Mouse (Mus musculus) left cerebral cortex, adult 8-10 months (tissue): ENCODE measurements around the gene Mepce. TPM values are rescaled to one million over a fixed set of nuclear protein-coding genes. Genes with fewer than 3 reads are reported as not detected.

Source experiments
- DNase-seq, 2 experiments: peaks; one replicate each; pipeline ENCODE4 v3.0.0; 2022; ENCODE audit warnings: low spot score in 2 of 2
- total RNA-seq, 4 experiments: library from RNA; stranded (reverse); gene quantifications; 2 replicates each; pipeline ENCODE4 v1.2.4; 2022

Mepce gene
- total RNA-seq, 4 experiments from 2014 or later = 42.8 to 57.8 (median 45.5) TPM

DNA sequence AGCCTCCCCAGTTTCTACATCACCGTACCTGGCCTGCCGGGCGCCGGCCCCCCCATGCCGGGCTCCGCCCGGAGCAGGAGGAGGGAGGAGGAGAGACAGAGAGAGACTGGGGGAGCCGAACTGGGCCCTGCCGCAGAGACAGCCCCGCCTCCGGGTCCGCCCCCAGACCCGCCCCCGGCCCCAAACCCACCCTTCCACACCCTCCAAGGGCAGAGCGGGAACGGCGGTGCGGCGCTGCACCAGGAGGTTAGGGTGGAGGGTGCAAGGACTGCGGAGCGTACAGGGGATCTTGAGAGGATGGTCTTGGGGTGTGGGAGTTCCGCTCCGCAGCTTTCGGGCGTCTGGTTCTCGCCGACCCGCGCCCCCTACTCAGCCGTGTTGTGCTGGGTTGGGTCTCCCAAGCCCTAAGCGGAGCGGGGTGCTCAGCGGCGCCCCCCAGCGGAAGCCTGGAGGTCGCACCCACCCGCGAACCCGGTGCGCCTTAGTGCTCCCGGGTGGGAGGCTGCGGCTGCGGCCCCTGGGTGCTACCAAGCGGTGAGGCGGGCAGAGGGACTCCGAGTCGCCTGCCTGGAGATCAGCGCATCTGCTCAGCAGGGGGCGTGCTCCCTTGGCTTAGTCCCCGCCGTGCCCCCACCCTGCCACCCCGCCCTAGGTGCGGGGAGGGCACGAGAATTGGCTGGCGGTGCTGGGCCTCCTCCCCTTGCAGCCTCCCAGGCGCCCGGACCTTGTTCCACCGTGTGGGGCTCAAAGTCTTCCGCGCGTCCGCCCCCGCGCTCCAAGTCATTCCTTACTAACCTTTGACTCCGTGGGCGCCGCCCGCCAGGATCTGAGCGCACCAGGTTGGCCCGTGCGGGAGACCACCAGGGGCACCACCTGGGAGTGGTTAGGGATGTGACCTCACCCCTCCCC is 46.2 kb downstream of the Mepce start, which contains the start of gene Nyap1:
TSS of gene Nyap1 (minus strand) at position 585 of the 909 bp plus-strand sequence.
- peak; percentile 78 for DNase-seq

GRCm38 (mm10) chr5:137740506-137740905 is 46.9 kb downstream of the Mepce start:
- no peak for DNase-seq

GRCm38 (mm10) chr5:137739471-137739870 is 48.0 kb downstream of the Mepce start:
- DNase-seq = no peak

- DNase-seq = no peak
Observed at GRCm38 (mm10) chr5:137738516-137738915, 48.9 kb downstream of the Mepce start.

- no peak for DNase-seq
Observed at GRCm38 (mm10) chr5:137737400-137737940, 50.0 kb downstream of the Mepce start.

GRCm38 (mm10) chr5:137734289-137735061 is 53.0 kb downstream of the Mepce start:
- DNase-seq = peak; percentile 55 to 97

DNA sequence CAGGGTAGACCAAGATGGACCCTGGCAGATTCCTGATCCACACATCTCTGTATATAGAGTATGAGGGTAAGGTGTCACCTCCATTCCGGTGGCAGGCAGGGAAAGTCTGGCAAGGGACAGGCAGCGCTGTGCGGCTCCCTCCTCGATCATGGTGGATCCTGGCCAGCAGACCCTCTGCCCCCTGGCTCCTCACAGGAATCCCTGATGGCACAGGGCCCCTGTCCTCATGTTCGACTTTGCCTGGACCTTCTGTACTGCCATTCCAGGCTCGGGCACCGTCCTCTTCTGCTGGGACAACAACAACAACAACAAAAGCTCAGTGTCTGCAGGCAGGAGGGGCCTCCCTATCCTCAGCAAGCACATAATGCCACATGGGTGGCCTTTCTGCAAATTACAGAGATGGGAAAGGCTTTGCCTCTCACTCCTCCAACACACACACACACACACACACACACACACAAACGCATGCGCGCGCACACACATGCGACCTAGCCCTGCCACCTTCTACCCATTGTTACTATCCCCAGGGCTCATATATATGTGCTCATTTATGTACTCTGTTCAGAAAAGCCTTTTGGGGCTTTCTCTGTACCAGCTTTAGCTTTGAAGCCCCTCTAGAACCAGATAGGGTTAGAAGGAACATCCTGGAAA is 53.7 kb downstream of the Mepce start:
- peak in 1 of 2 experiments; percentile 25 for DNase-seq

Other genes with a start within 250 kb of the Mepce start
- 100 to 1,000 TPM; 111 to 119 (median 113) TPM for gene Actl6b, start 234.1 kb downstream of the Mepce start, total RNA-seq
- 10 to 100 TPM; 10.7 to 16.2 (median 12.7) TPM for gene Tfr2, start 217.8 kb downstream of the Mepce start, total RNA-seq
- gene Mospd3, start 186.6 kb downstream of the Mepce start, total RNA-seq = 10 to 100 TPM; 18.6 to 29.9 (median 21.4) TPM
- 10 to 100 TPM; 12.8 to 14.6 (median 13.8) TPM for gene Pcolce, start 173.9 kb downstream of the Mepce start, total RNA-seq
- gene Fbxo24, start 158.7 kb downstream of the Mepce start, total RNA-seq = under 1 TPM; 0.16 to 0.28 (median 0.20) TPM
- 10 to 100 TPM in 3 of 4 experiments, 1 to 10 TPM in 1; 9.5 to 18.0 (median 16.0) TPM for gene Lrch4, start 158.5 kb downstream of the Mepce start, total RNA-seq
- gene Gm20605, start 158.5 kb downstream of the Mepce start, total RNA-seq = 10 to 100 TPM in 1 of 4 experiments, 1 to 10 TPM in 3; 5.6 to 11.5 (median 8.8) TPM
- gene Sap25, start 146.3 kb downstream of the Mepce start, total RNA-seq = 1 to 10 TPM in 3 of 4 experiments, under 1 TPM in 1; 0.91 to 5.9 (median 3.5) TPM
- under 1 TPM in 2 of 4 experiments, not detected in 2; 0.18 to 0.26 TPM for gene Irs3, start 141.9 kb downstream of the Mepce start, total RNA-seq
- 10 to 100 TPM; 50.0 to 54.8 (median 51.4) TPM for gene Agfg2, start 102.9 kb downstream of the Mepce start, total RNA-seq
- 10 to 100 TPM; 76.3 to 78.9 (median 77.7) TPM for gene Nyap1, start 46.0 kb downstream of the Mepce start, total RNA-seq
- 100 to 1,000 TPM; 149 to 216 (median 162) TPM for gene Tsc22d4, start 41.9 kb downstream of the Mepce start, total RNA-seq
- 10 to 100 TPM; 14.5 to 20.2 (median 15.9) TPM for gene Ppp1r35, start 8.8 kb downstream of the Mepce start, total RNA-seq
- gene Zcwpw1, start 143 bp upstream of the Mepce start, total RNA-seq = 1 to 10 TPM; 5.9 to 8.7 (median 7.8) TPM
- gene Pilra, start 48.6 kb upstream of the Mepce start, total RNA-seq = 1 to 10 TPM in 3 of 4 experiments, under 1 TPM in 1; 0.91 to 2.6 (median 1.8) TPM
- not detected for gene Pilrb1, start 70.5 kb upstream of the Mepce start, total RNA-seq
- not detected for gene Pilrb2, start 84.2 kb upstream of the Mepce start, total RNA-seq
- gene Cyp3a13, start 134.0 kb upstream of the Mepce start, total RNA-seq = under 1 TPM; 0.37 to 0.59 (median 0.51) TPM
- 10 to 100 TPM; 22.7 to 28.6 (median 25.6) TPM for gene Gjc3, start 175.4 kb upstream of the Mepce start, total RNA-seq
- not detected for gene Azgp1, start 193.9 kb upstream of the Mepce start, total RNA-seq
- gene Smok3a, start 233.6 kb upstream of the Mepce start, total RNA-seq = not detected
- gene Smok3b, start 233.8 kb upstream of the Mepce start, total RNA-seq = not detected